In the genomic region with DNA sequence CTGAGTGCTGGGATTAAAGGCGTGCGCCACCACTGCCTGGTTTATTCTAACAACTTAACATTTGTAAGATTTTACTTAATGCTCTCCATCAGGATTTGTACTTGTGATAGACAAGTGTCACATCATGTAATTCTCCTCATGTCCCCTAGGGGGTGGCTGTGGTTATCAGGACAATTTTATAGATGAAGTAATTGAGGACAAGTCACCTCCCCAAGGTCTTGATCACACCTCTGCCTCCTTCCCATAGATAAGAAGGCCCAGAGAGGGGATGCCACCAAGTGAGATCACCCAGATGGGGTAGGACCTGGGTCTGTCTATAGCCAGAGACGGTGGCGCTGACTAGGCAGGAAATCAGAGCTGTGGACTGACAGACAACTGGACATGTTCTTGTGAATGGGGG, we compare ENCODE assay signal across 12 mouse cellular contexts. TPM values are rescaled to one million over a fixed set of nuclear protein-coding genes. Genes with fewer than 3 reads are reported as not detected.
DNase-seq lines count a peak whose midpoint lies in the region; ATAC-seq and TF ChIP-seq lines count a peak whose summit lies in the region.
"Had no signal": no experiment of that assay in that cellular context is flagged by ENCODE, and none has a peak within 500 bp of the region (broad histone marks: within the 10 kb centered on the region; RNA-seq: fewer than 3 reads in every experiment).

No protein-coding gene starts in this region.

- ATAC-seq in heart, embryonic 12.5 days (ENCODE audit: insufficient number of reproducible peaks, low FRiP score): no peak
- no peak for ATAC-seq in embryonic facial prominence, embryonic 12.5 days (ENCODE audit: insufficient number of reproducible peaks, insufficient read depth, low FRiP score, low TSS enrichment)
- no peak for ATAC-seq in stomach, postnatal 0 days (ENCODE audit: low FRiP score, low TSS enrichment)

- no peak for TF ChIP-seq EP300 in stomach, postnatal 0 days (optimal IDR thresholded peaks at IDR 0.05)

- peaks cover 15% of the 10 kb centered on the region for H3K36me3 ChIP-seq in heart, embryonic 12.5 days
- H3K36me3 ChIP-seq in heart, embryonic 10.5 days: peaks cover 20% of the 10 kb centered on the region
- H3K36me3 ChIP-seq in embryonic facial prominence, embryonic 12.5 days: peaks cover 36% of the 10 kb centered on the region; the same call in 1 of the 2 replicates
- no peaks in the 10 kb centered on the region for H3K36me3 ChIP-seq in stomach, postnatal 0 days (ENCODE audit: control insufficient read depth, insufficient read depth, low read length)

- DNase-seq in heart, embryonic 10.5 days (ENCODE audit: low spot score): no peak
- peak; percentile 28 for DNase-seq in thymus, postnatal 0 days (ENCODE audit: low spot score)
- no peak for DNase-seq in thymus, postnatal 36 days
- DNase-seq in stomach, postnatal 0 days (ENCODE audit: low spot score): no peak
- no peak for DNase-seq in adrenal gland, postnatal 25 days
- no peak for DNase-seq in layer of hippocampus, adult 8-10 months (ENCODE audit: low spot score in 2 of 2)
- DNase-seq: heart, postnatal 14 days; left cerebral cortex, postnatal 4 days; right cerebral cortex, postnatal 4 days had no signal

- no peaks in the 10 kb centered on the region for H3K9me3 ChIP-seq in heart, embryonic 12.5 days (replicated peaks)
- H3K9me3 ChIP-seq in heart, embryonic 10.5 days: no peaks in the 10 kb centered on the region
- no peaks in the 10 kb centered on the region for H3K9me3 ChIP-seq in embryonic facial prominence, embryonic 12.5 days
- no peaks in the 10 kb centered on the region for H3K9me3 ChIP-seq in stomach, postnatal 0 days (ENCODE audit: control insufficient read depth, low read length)
- H3K9me3 ChIP-seq: embryonic facial prominence, embryonic 15.5 days had no signal

- H3K27ac ChIP-seq in heart, embryonic 12.5 days (ENCODE audit: poor library complexity, severe bottlenecking): no peak overlapping the region
- H3K27ac ChIP-seq in heart, embryonic 10.5 days: no peak overlapping the region
- no peak overlapping the region for H3K27ac ChIP-seq in embryonic facial prominence, embryonic 12.5 days
- no peak overlapping the region for H3K27ac ChIP-seq in stomach, postnatal 0 days (replicated peaks)
- H3K27ac ChIP-seq: embryonic facial prominence, embryonic 15.5 days had no signal

- H3K9ac ChIP-seq in heart, embryonic 12.5 days: peak overlapping the region; percentile 36; the same call in 1 of the 2 replicates
- 0 out of 2 replicates have a peak overlapping the region, but pooled peaks have one; percentile 5 for H3K9ac ChIP-seq in embryonic facial prominence, embryonic 12.5 days
- no peak overlapping the region for H3K9ac ChIP-seq in stomach, postnatal 0 days (ENCODE audit: low read length)
- H3K9ac ChIP-seq: embryonic facial prominence, embryonic 15.5 days had no signal

- 62% methylated on average over 4 of the region's 4 CpGs for WGBS in heart, embryonic 12.5 days
- WGBS in heart, embryonic 10.5 days: 60% methylated on average over 4 of the region's 4 CpGs
- 73% methylated on average over 4 of the region's 4 CpGs for WGBS in embryonic facial prominence, embryonic 12.5 days
- 70% methylated on average over 4 of the region's 4 CpGs for WGBS in stomach, postnatal 0 days

- peak; percentile 71 for TF ChIP-seq CTCF in stomach, postnatal 0 days (IDR thresholded peaks at IDR 0.05; ENCODE audit: low read depth)

- H3K27me3 ChIP-seq in heart, embryonic 12.5 days (replicated peaks): peaks cover 8% of the 10 kb centered on the region; the same call in 1 of the 2 replicates
- no peaks in the 10 kb centered on the region for H3K27me3 ChIP-seq in heart, embryonic 10.5 days (ENCODE audit: insufficient read depth, poor library complexity, severe bottlenecking)
- H3K27me3 ChIP-seq in embryonic facial prominence, embryonic 12.5 days: no peaks in the 10 kb centered on the region
- no peaks in the 10 kb centered on the region for H3K27me3 ChIP-seq in stomach, postnatal 0 days (ENCODE audit: control insufficient read depth, insufficient read depth, low read length)
- H3K27me3 ChIP-seq: embryonic facial prominence, embryonic 15.5 days had no signal

- H3K4me1 ChIP-seq in heart, embryonic 12.5 days (replicated peaks): peaks cover 7% of the 10 kb centered on the region; the same call in 1 of the 2 replicates
- H3K4me1 ChIP-seq in heart, embryonic 10.5 days: peaks cover 10% of the 10 kb centered on the region
- peaks cover 16% of the 10 kb centered on the region; the same call in 1 of the 2 replicates for H3K4me1 ChIP-seq in embryonic facial prominence, embryonic 12.5 days
- no peaks in the 10 kb centered on the region for H3K4me1 ChIP-seq in stomach, postnatal 0 days (replicated peaks; ENCODE audit: control insufficient read depth, insufficient read depth)

- H3K4me2 ChIP-seq in heart, embryonic 12.5 days: no peak overlapping the region
- no peak overlapping the region for H3K4me2 ChIP-seq in embryonic facial prominence, embryonic 12.5 days (replicated peaks)
- H3K4me2 ChIP-seq in stomach, postnatal 0 days (replicated peaks; ENCODE audit: low read depth): no peak overlapping the region

- H3K4me3 ChIP-seq in heart, embryonic 12.5 days: no peak overlapping the region
- H3K4me3 ChIP-seq in heart, embryonic 10.5 days: no peak overlapping the region
- no peak overlapping the region for H3K4me3 ChIP-seq in embryonic facial prominence, embryonic 12.5 days
- H3K4me3 ChIP-seq in stomach, postnatal 0 days (ENCODE audit: low read depth, low read length): no peak overlapping the region
- H3K4me3 ChIP-seq: embryonic facial prominence, embryonic 15.5 days had no signal

RNA-seq across cellular contexts. Expression of gene Triobp, which starts 8.8 kb away (rescaled TPM):
- polyA plus RNA-seq in heart, embryonic 12.5 days (2016; fragmentation: Nextera tagmentation; extraction: Ambion mirVana): 59.4 and 64.1 TPM in 2 replicates
- polyA plus RNA-seq in heart, embryonic 10.5 days (2016; fragmentation: Nextera tagmentation; extraction: Ambion mirVana): 63.6 and 68.2 TPM in 2 replicates
- polyA plus RNA-seq in thymus, postnatal 0 days (2015; fragmentation: Nextera tagmentation; extraction: Ambion mirVana): 16.3 and 18.0 TPM in 2 replicates
- polyA plus RNA-seq in embryonic facial prominence, embryonic 12.5 days (2016; fragmentation: Nextera tagmentation; extraction: Ambion mirVana): 41.5 and 48.1 TPM in 2 replicates
- polyA plus RNA-seq in stomach, postnatal 0 days (2015; fragmentation: Nextera tagmentation; extraction: Ambion mirVana): 22.4 and 30.6 TPM in 2 replicates
- 113 and 114 TPM in 2 replicates for total RNA-seq in adrenal gland, postnatal 25 days (2021)
- total RNA-seq in layer of hippocampus, adult 8-10 months (2022): 10 to 100 TPM in 2 of 4 experiments, 1 to 10 TPM in 2; 7.0 to 14.1 (median 11.5) TPM

RNA-seq across cellular contexts. Expression of gene Nol12, which starts 21.6 kb away (rescaled TPM):
- 37.9 and 39.9 TPM in 2 replicates for polyA plus RNA-seq in heart, embryonic 12.5 days (2016; fragmentation: Nextera tagmentation; extraction: Ambion mirVana)
- polyA plus RNA-seq in heart, embryonic 10.5 days (2016; fragmentation: Nextera tagmentation; extraction: Ambion mirVana): 45.8 and 70.0 TPM in 2 replicates
- 59.3 and 59.9 TPM in 2 replicates for polyA plus RNA-seq in thymus, postnatal 0 days (2015; fragmentation: Nextera tagmentation; extraction: Ambion mirVana)
- 59.0 and 60.5 TPM in 2 replicates for polyA plus RNA-seq in embryonic facial prominence, embryonic 12.5 days (2016; fragmentation: Nextera tagmentation; extraction: Ambion mirVana)
- 32.3 and 36.4 TPM in 2 replicates for polyA plus RNA-seq in stomach, postnatal 0 days (2015; fragmentation: Nextera tagmentation; extraction: Ambion mirVana)
- total RNA-seq in adrenal gland, postnatal 25 days (2021): 42.7 and 44.0 TPM in 2 replicates
- 10 to 100 TPM; 34.4 to 41.8 (median 37.7) TPM for total RNA-seq in layer of hippocampus, adult 8-10 months (2022)

RNA-seq across cellular contexts. Expression of gene Lgals1, which starts 29.8 kb away (rescaled TPM):
- polyA plus RNA-seq in heart, embryonic 12.5 days (2016; fragmentation: Nextera tagmentation; extraction: Ambion mirVana): 667 and 690 TPM in 2 replicates
- 427 and 466 TPM in 2 replicates for polyA plus RNA-seq in heart, embryonic 10.5 days (2016; fragmentation: Nextera tagmentation; extraction: Ambion mirVana)
- polyA plus RNA-seq in thymus, postnatal 0 days (2015; fragmentation: Nextera tagmentation; extraction: Ambion mirVana): 598 and 732 TPM in 2 replicates
- polyA plus RNA-seq in embryonic facial prominence, embryonic 12.5 days (2016; fragmentation: Nextera tagmentation; extraction: Ambion mirVana): 1,294 and 1,324 TPM in 2 replicates
- polyA plus RNA-seq in stomach, postnatal 0 days (2015; fragmentation: Nextera tagmentation; extraction: Ambion mirVana): 1,326 and 1,632 TPM in 2 replicates
- total RNA-seq in adrenal gland, postnatal 25 days (2021): 273 and 304 TPM in 2 replicates
- total RNA-seq in layer of hippocampus, adult 8-10 months (2022): 10 to 100 TPM; 16.9 to 40.3 (median 28.2) TPM

RNA-seq across cellular contexts. Expression of gene Pdxp, which starts 42.6 kb away (rescaled TPM):
- polyA plus RNA-seq in heart, embryonic 12.5 days (2016; fragmentation: Nextera tagmentation; extraction: Ambion mirVana): 33.4 and 34.2 TPM in 2 replicates
- 26.5 and 35.7 TPM in 2 replicates for polyA plus RNA-seq in heart, embryonic 10.5 days (2016; fragmentation: Nextera tagmentation; extraction: Ambion mirVana)
- 16.3 and 16.5 TPM in 2 replicates for polyA plus RNA-seq in thymus, postnatal 0 days (2015; fragmentation: Nextera tagmentation; extraction: Ambion mirVana)
- 37.3 and 37.6 TPM in 2 replicates for polyA plus RNA-seq in embryonic facial prominence, embryonic 12.5 days (2016; fragmentation: Nextera tagmentation; extraction: Ambion mirVana)
- polyA plus RNA-seq in stomach, postnatal 0 days (2015; fragmentation: Nextera tagmentation; extraction: Ambion mirVana): 4.1 and 4.3 TPM in 2 replicates
- total RNA-seq in adrenal gland, postnatal 25 days (2021): 5.0 and 6.0 TPM in 2 replicates
- 100 to 1,000 TPM; 140 to 156 (median 148) TPM for total RNA-seq in layer of hippocampus, adult 8-10 months (2022)

RNA-seq across cellular contexts. Expression of gene Sh3bp1, which starts 56.8 kb away (rescaled TPM):
- 26.2 and 26.8 TPM in 2 replicates for polyA plus RNA-seq in heart, embryonic 12.5 days (2016; fragmentation: Nextera tagmentation; extraction: Ambion mirVana)
- polyA plus RNA-seq in heart, embryonic 10.5 days (2016; fragmentation: Nextera tagmentation; extraction: Ambion mirVana): 33.8 and 44.4 TPM in 2 replicates
- 27.7 and 39.1 TPM in 2 replicates for polyA plus RNA-seq in thymus, postnatal 0 days (2015; fragmentation: Nextera tagmentation; extraction: Ambion mirVana)
- 39.4 and 42.2 TPM in 2 replicates for polyA plus RNA-seq in embryonic facial prominence, embryonic 12.5 days (2016; fragmentation: Nextera tagmentation; extraction: Ambion mirVana)
- polyA plus RNA-seq in stomach, postnatal 0 days (2015; fragmentation: Nextera tagmentation; extraction: Ambion mirVana): 22.7 and 27.4 TPM in 2 replicates
- 6.1 and 8.8 TPM in 2 replicates for total RNA-seq in adrenal gland, postnatal 25 days (2021)
- total RNA-seq in layer of hippocampus, adult 8-10 months (2022): 10 to 100 TPM; 28.9 to 33.0 (median 31.8) TPM
